Mouse (Mus musculus): ENCODE data around the gene Ip6k2. TPM values are rescaled to one million over a fixed set of nuclear protein-coding genes. Genes with fewer than 3 reads are reported as not detected.

Ip6k2 gene
- polyA plus RNA-seq, 1 experiment: not detected

- 37% methylated on average over 1 of the region's 1 CpGs for WGBS
- peaks cover 17% of the 10 kb centered on the region for H3K4me1 ChIP-seq (ENCODE audit: control insufficient read depth, insufficient read depth, low read length)
- no peak for TF ChIP-seq POLR2A (IDR thresholded peaks at IDR 0.05; ENCODE audit: insufficient read depth, low read depth, low read length)
- TF ChIP-seq CTCF (IDR thresholded peaks at IDR 0.05; ENCODE audit: insufficient read depth, low read depth, low read length): no peak
- H3K4me3 ChIP-seq (ENCODE audit: insufficient read depth, low read depth, low read length): no peak overlapping the region
- H3K27ac ChIP-seq (ENCODE audit: insufficient read depth, low read depth, low read length): no peak overlapping the region
These were observed 8.7 kb downstream of the Ip6k2 start for GRCm38 (mm10) chr9:108792307-108792706.

- Histone ChIP-seq H3K4me1 (ENCODE audit: control insufficient read depth, insufficient read depth, low read length) (peaks cover 21% of the 10 kb centered on the region), H3K27ac (ENCODE audit: insufficient read depth, low read depth, low read length) (no peak overlapping the region), H3K4me3 (ENCODE audit: insufficient read depth, low read depth, low read length) (no peak overlapping the region)
- WGBS: 4% methylated on average over 3 of the region's 3 CpGs
- TF ChIP-seq CTCF (IDR thresholded peaks at IDR 0.05; ENCODE audit: insufficient read depth, low read depth, low read length): no peak
These were observed 9.1 kb downstream of the Ip6k2 start for GRCm38 (mm10) chr9:108792730-108793129.

GRCm38 (mm10) chr9:108795281-108795680 lies 11.7 kb downstream of the Ip6k2 start:
- Histone ChIP-seq H3K4me3 (ENCODE audit: insufficient read depth, low read depth, low read length) (no peak overlapping the region), H3K27ac (ENCODE audit: insufficient read depth, low read depth, low read length) (no peak overlapping the region), H3K4me1 (ENCODE audit: control insufficient read depth, insufficient read depth, low read length) (peaks cover 24% of the 10 kb centered on the region)
- no peak for TF ChIP-seq POLR2A (IDR thresholded peaks at IDR 0.05; ENCODE audit: insufficient read depth, low read depth, low read length)
- no peak for TF ChIP-seq CTCF (IDR thresholded peaks at IDR 0.05; ENCODE audit: insufficient read depth, low read depth, low read length)
- 18% methylated on average over 2 of the region's 2 CpGs for WGBS

DNA sequence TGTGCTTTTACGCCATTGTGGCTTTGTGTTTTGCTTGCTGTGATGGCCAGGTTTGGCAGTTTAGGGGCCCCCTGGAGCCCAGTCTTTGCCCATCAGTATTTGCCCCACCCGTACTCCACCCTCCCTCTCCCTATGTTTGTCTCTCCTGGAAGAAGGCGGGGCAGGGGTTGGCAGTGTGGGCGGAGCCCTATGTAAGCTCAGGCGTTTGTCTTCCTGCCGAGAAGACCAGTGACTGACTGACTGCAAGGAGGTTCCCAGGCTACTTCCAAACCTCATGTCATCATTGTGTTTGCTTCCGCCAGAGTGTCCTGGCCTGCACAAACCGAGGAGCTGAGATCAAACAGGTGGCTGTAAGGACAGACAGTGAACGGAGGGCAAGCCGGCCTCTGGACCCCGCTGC lies 12.2 kb downstream of the Ip6k2 start:
- Histone ChIP-seq H3K4me3 (ENCODE audit: insufficient read depth, low read depth, low read length) (peak overlapping the region; percentile 16), H3K4me1 (ENCODE audit: control insufficient read depth, insufficient read depth, low read length) (peaks cover 24% of the 10 kb centered on the region), H3K27ac (ENCODE audit: insufficient read depth, low read depth, low read length) (peak overlapping the region; percentile 89)
- 14% methylated on average over 11 of the region's 11 CpGs for WGBS
- TF ChIP-seq CTCF (IDR thresholded peaks at IDR 0.05; ENCODE audit: insufficient read depth, low read depth, low read length) (no peak), POLR2A (IDR thresholded peaks at IDR 0.05; ENCODE audit: insufficient read depth, low read depth, low read length) (no peak)

- TF ChIP-seq CTCF (IDR thresholded peaks at IDR 0.05; ENCODE audit: insufficient read depth, low read depth, low read length) (no peak), POLR2A (IDR thresholded peaks at IDR 0.05; ENCODE audit: insufficient read depth, low read depth, low read length) (no peak)
- 18% methylated on average over 4 of the region's 4 CpGs for WGBS
- H3K4me1 ChIP-seq (ENCODE audit: control insufficient read depth, insufficient read depth, low read length): peaks cover 22% of the 10 kb centered on the region
- H3K27ac ChIP-seq (ENCODE audit: insufficient read depth, low read depth, low read length): peak overlapping the region; percentile 89
- peak overlapping the region; percentile 16 for H3K4me3 ChIP-seq (ENCODE audit: insufficient read depth, low read depth, low read length)
These were observed 12.9 kb downstream of the Ip6k2 start for GRCm38 (mm10) chr9:108796351-108796981.

- peak overlapping the region; percentile 83 for H3K27ac ChIP-seq (ENCODE audit: insufficient read depth, low read depth, low read length)
- H3K4me1 ChIP-seq (ENCODE audit: control insufficient read depth, insufficient read depth, low read length): peaks cover 22% of the 10 kb centered on the region
- 51% methylated on average over 7 of the region's 7 CpGs for WGBS
- TF ChIP-seq CTCF (IDR thresholded peaks at IDR 0.05; ENCODE audit: insufficient read depth, low read depth, low read length) (no peak), POLR2A (IDR thresholded peaks at IDR 0.05; ENCODE audit: insufficient read depth, low read depth, low read length) (no peak)
- peak overlapping the region; percentile 14; the same call in 1 of the 2 replicates for H3K4me3 ChIP-seq (ENCODE audit: insufficient read depth, low read depth, low read length)
These were observed 13.9 kb downstream of the Ip6k2 start for GRCm38 (mm10) chr9:108797477-108797876.

GRCm38 (mm10) chr9:108798508-108799075 lies 15.0 kb downstream of the Ip6k2 start:
- Histone ChIP-seq H3K27ac (ENCODE audit: insufficient read depth, low read depth, low read length) (no peak overlapping the region), H3K4me3 (ENCODE audit: insufficient read depth, low read depth, low read length) (no peak overlapping the region), H3K4me1 (ENCODE audit: control insufficient read depth, insufficient read depth, low read length) (peaks cover 22% of the 10 kb centered on the region)
- no peak for TF ChIP-seq POLR2A (IDR thresholded peaks at IDR 0.05; ENCODE audit: insufficient read depth, low read depth, low read length)
- no peak for TF ChIP-seq CTCF (IDR thresholded peaks at IDR 0.05; ENCODE audit: insufficient read depth, low read depth, low read length)
- 44% methylated on average over 5 of the region's 5 CpGs for WGBS

GRCm38 (mm10) chr9:108799564-108799963 lies 16.0 kb downstream of the Ip6k2 start:
- Histone ChIP-seq H3K27ac (ENCODE audit: insufficient read depth, low read depth, low read length) (no peak overlapping the region), H3K4me3 (ENCODE audit: insufficient read depth, low read depth, low read length) (no peak overlapping the region), H3K4me1 (ENCODE audit: control insufficient read depth, insufficient read depth, low read length) (peaks cover 20% of the 10 kb centered on the region)
- no peak for TF ChIP-seq POLR2A (IDR thresholded peaks at IDR 0.05; ENCODE audit: insufficient read depth, low read depth, low read length)
- no peak for TF ChIP-seq CTCF (IDR thresholded peaks at IDR 0.05; ENCODE audit: insufficient read depth, low read depth, low read length)
- WGBS: 63% methylated on average over 3 of the region's 3 CpGs

DNA sequence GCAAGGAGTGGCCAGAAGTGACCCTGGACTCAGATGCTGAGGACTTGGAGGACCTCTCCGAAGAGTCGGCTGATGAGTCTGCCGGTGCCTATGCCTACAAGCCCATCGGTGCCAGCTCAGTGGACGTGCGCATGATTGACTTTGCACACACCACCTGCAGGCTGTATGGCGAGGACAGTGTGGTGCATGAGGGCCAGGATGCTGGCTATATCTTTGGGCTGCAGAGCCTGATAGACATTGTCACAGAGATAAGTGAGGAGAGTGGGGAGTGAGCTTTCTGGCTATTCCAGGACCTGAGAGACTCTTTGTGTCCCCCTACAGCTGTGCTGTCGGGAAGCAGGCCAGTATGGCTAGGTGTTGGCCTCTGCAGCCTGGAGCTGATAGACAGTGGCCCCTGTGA lies 22.2 kb downstream of the Ip6k2 start:
- Histone ChIP-seq H3K4me1 (ENCODE audit: control insufficient read depth, insufficient read depth, low read length) (peaks cover 14% of the 10 kb centered on the region), H3K4me3 (ENCODE audit: insufficient read depth, low read depth, low read length) (no peak overlapping the region), H3K27ac (ENCODE audit: insufficient read depth, low read depth, low read length) (no peak overlapping the region)
- WGBS: 82% methylated on average over 8 of the region's 8 CpGs
- TF ChIP-seq CTCF (IDR thresholded peaks at IDR 0.05; ENCODE audit: insufficient read depth, low read depth, low read length): no peak
- no peak for TF ChIP-seq POLR2A (IDR thresholded peaks at IDR 0.05; ENCODE audit: insufficient read depth, low read depth, low read length)
